ENCODE assay signal across 8 mouse cellular contexts in genomic region chr7:17026710-17027587, GRCm38 (mm10). TPM values are rescaled to one million over a fixed set of nuclear protein-coding genes. Genes with fewer than 3 reads are reported as not detected.
A peak's percentile ranks its signal among the peaks of the same experiment; 100 is the strongest.
DNase-seq lines count a peak whose midpoint lies in the region; ATAC-seq and TF ChIP-seq lines count a peak whose summit lies in the region.

No protein-coding gene starts in this region.

- H3K36me3 ChIP-seq in heart, embryonic 14.5 days (ENCODE audit: control insufficient read depth, insufficient read depth, low read length), result peaks cover 28% of the 10 kb centered on the region
- peaks cover 31% of the 10 kb centered on the region for H3K36me3 ChIP-seq in limb, embryonic 14.5 days (ENCODE audit: control insufficient read depth, insufficient read depth, low read length)

- H3K27ac ChIP-seq in heart, embryonic 14.5 days (replicated peaks in 1 of 2; ENCODE audit: control insufficient read depth in 1 of 2, insufficient read depth in 1 of 2, low read depth in 2 of 2, low read length in 2 of 2), result peak overlapping the region; percentile 63 to 91; a peak in 3 of 4 replicates
- H3K27ac ChIP-seq in limb, embryonic 14.5 days (replicated peaks; ENCODE audit: low read depth, low read length), result 0 out of 2 replicates have a peak overlapping the region, but pooled peaks have one; percentile 56

- 3% methylated on average over 24 of the region's 24 CpGs for WGBS in heart, embryonic 14.5 days
- WGBS in limb, embryonic 14.5 days, result 6% methylated on average over 24 of the region's 24 CpGs

- no peaks in the 10 kb centered on the region for H3K9me3 ChIP-seq in heart, embryonic 14.5 days (ENCODE audit: control insufficient read depth, low read length)
- no peaks in the 10 kb centered on the region for H3K9me3 ChIP-seq in limb, embryonic 14.5 days (ENCODE audit: control insufficient read depth, low read length)

- peak overlapping the region; percentile 86 for H3K9ac ChIP-seq in heart, embryonic 14.5 days (ENCODE audit: low read length)
- H3K9ac ChIP-seq in limb, embryonic 14.5 days (ENCODE audit: low read depth, low read length, severe bottlenecking), result peak overlapping the region; percentile 81

- no peak for DNase-seq in heart, adult 9 months (ENCODE audit: low spot score in 2 of 2)
- peak; percentile 89 for DNase-seq in ES-CJ7 (ENCODE audit: low read depth, low spot score)
- peak; percentile 82 to 87 for DNase-seq in cerebellum, postnatal 10 days
- peak; percentile 68 for DNase-seq in limb, embryonic 14.5 days (ENCODE audit: low spot score)
- DNase-seq in adrenal gland, adult 18-20 months (ENCODE audit: low spot score in 2 of 2), result no peak

- peak overlapping the region; percentile 68 for H3K4me2 ChIP-seq in heart, embryonic 14.5 days (ENCODE audit: low read length)
- peak overlapping the region; percentile 64 for H3K4me2 ChIP-seq in limb, embryonic 14.5 days (replicated peaks; ENCODE audit: low read depth, low read length, severe bottlenecking)

- no peak for TF ChIP-seq POLR2A in limb, embryonic 14.5 days (IDR thresholded peaks at IDR 0.05; ENCODE audit: borderline replicate concordance, extremely low read depth, insufficient read depth, insufficient read length)

- H3K4me1 ChIP-seq in heart, embryonic 14.5 days (ENCODE audit: control insufficient read depth in 2 of 2, insufficient read depth in 2 of 2, low read length in 2 of 2), result peaks cover 43 to 46% of the 10 kb centered on the region in 2 experiments
- peaks cover 24% of the 10 kb centered on the region for H3K4me1 ChIP-seq in limb, embryonic 14.5 days (ENCODE audit: control insufficient read depth, insufficient read depth, low read length)

- peak overlapping the region; percentile 81 to 83 for H3K4me3 ChIP-seq in heart, embryonic 14.5 days (ENCODE audit: control insufficient read depth in 1 of 2, insufficient read depth in 1 of 2, low read depth in 1 of 2, low read length in 2 of 2)
- H3K4me3 ChIP-seq in limb, embryonic 14.5 days (replicated peaks; ENCODE audit: low read length), result peak overlapping the region; percentile 86

- no peaks in the 10 kb centered on the region for H3K27me3 ChIP-seq in heart, embryonic 14.5 days (ENCODE audit: control insufficient read depth, insufficient read depth, low read length)
- no peaks in the 10 kb centered on the region for H3K27me3 ChIP-seq in limb, embryonic 14.5 days (ENCODE audit: control insufficient read depth, insufficient read depth, low read length)

- ATAC-seq in heart, embryonic 14.5 days (ENCODE audit: insufficient number of reproducible peaks, insufficient read depth, low FRiP score, low read depth), result peak; percentile 14
- peak; percentile 47 for ATAC-seq in granulocyte monocyte progenitor cell, adult 5-6 weeks (replicated peaks; ENCODE audit: poor library complexity, severe bottlenecking)
- ATAC-seq in limb, embryonic 14.5 days (ENCODE audit: low FRiP score, low read depth), result peak; percentile 56
- peak; percentile 23; the same call in 1 of the 2 replicates for ATAC-seq in monocyte, adult 5-6 weeks (replicated peaks; ENCODE audit: insufficient number of reproducible peaks, low FRiP score, low TSS enrichment, poor library complexity, severe bottlenecking)

RNA-seq across cellular contexts. Expression of gene Ppp5c, which starts 0.8 kb away (rescaled TPM):
- polyA plus RNA-seq in heart, embryonic 14.5 days (2014; fragmentation: Nextera tagmentation; extraction: Ambion mirVana), result 88.4 and 89.1 TPM in 2 replicates
- 96.2 and 123 TPM in 2 replicates for total RNA-seq in granulocyte monocyte progenitor cell, adult 5-6 weeks (2014; fragmentation: Nextera tagmentation)
- total RNA-seq in granulocyte monocyte progenitor cell, adult 5-6 weeks (2017), result 81.0 and 89.8 TPM in 2 replicates
- 193 and 237 TPM in 2 replicates for polyA plus RNA-seq in limb, embryonic 14.5 days (2012; rRNA removed)
- polyA plus RNA-seq in limb, embryonic 14.5 days (2014; fragmentation: Nextera tagmentation; extraction: Ambion mirVana), result 100 and 105 TPM in 2 replicates
- total RNA-seq in monocyte, adult 5-6 weeks (2017), result 25.8 to 48.8 TPM (median 35.1 TPM) in 3 replicates
- 10 to 100 TPM; 88.9 to 95.2 TPM for total RNA-seq in adrenal gland, adult 18-20 months (2021)

RNA-seq across cellular contexts. Expression of gene Ccdc8, which starts 34.4 kb away (rescaled TPM):
- polyA plus RNA-seq in heart, embryonic 14.5 days (2014; fragmentation: Nextera tagmentation; extraction: Ambion mirVana), result 21.9 and 26.8 TPM in 2 replicates
- total RNA-seq in granulocyte monocyte progenitor cell, adult 5-6 weeks (2014; fragmentation: Nextera tagmentation), result 4.6 and 4.9 TPM in 2 replicates
- total RNA-seq in granulocyte monocyte progenitor cell, adult 5-6 weeks (2017), result 4.8 and 6.5 TPM in 2 replicates
- 39.7 and 40.7 TPM in 2 replicates for polyA plus RNA-seq in limb, embryonic 14.5 days (2012; rRNA removed)
- 25.5 and 27.2 TPM in 2 replicates for polyA plus RNA-seq in limb, embryonic 14.5 days (2014; fragmentation: Nextera tagmentation; extraction: Ambion mirVana)
- 0.10 to 0.38 TPM in 2 of 3 replicates, not detected in the other for total RNA-seq in monocyte, adult 5-6 weeks (2017)
- 10 to 100 TPM; 18.3 TPM for total RNA-seq in adrenal gland, adult 18-20 months (2021)

RNA-seq across cellular contexts. Expression of gene Hif3a, which starts 35.3 kb away (rescaled TPM):
- 43.7 and 51.6 TPM in 2 replicates for polyA plus RNA-seq in heart, embryonic 14.5 days (2014; fragmentation: Nextera tagmentation; extraction: Ambion mirVana)
- 0.04 and 1.1 TPM in 2 replicates for total RNA-seq in granulocyte monocyte progenitor cell, adult 5-6 weeks (2014; fragmentation: Nextera tagmentation)
- total RNA-seq in granulocyte monocyte progenitor cell, adult 5-6 weeks (2017), result 0.05 and 0.47 TPM in 2 replicates
- polyA plus RNA-seq in limb, embryonic 14.5 days (2012; rRNA removed), result 28.2 and 39.6 TPM in 2 replicates
- 23.7 and 26.6 TPM in 2 replicates for polyA plus RNA-seq in limb, embryonic 14.5 days (2014; fragmentation: Nextera tagmentation; extraction: Ambion mirVana)
- total RNA-seq in monocyte, adult 5-6 weeks (2017), result not detected in 3 replicates
- total RNA-seq in adrenal gland, adult 18-20 months (2021), result 1 to 10 TPM; 3.4 to 4.3 TPM

RNA-seq across cellular contexts. Expression of gene Gm42372, which starts 44.1 kb away (rescaled TPM):
- 0.08 and 0.12 TPM in 2 replicates for polyA plus RNA-seq in heart, embryonic 14.5 days (2014; fragmentation: Nextera tagmentation; extraction: Ambion mirVana)
- total RNA-seq in granulocyte monocyte progenitor cell, adult 5-6 weeks (2014; fragmentation: Nextera tagmentation), result 0.09 TPM in 1 of 2 replicates, not detected in the other
- total RNA-seq in granulocyte monocyte progenitor cell, adult 5-6 weeks (2017), result 0.04 TPM in 1 of 2 replicates, not detected in the other
- 0.29 and 0.34 TPM in 2 replicates for polyA plus RNA-seq in limb, embryonic 14.5 days (2012; rRNA removed)
- 0.17 and 0.23 TPM in 2 replicates for polyA plus RNA-seq in limb, embryonic 14.5 days (2014; fragmentation: Nextera tagmentation; extraction: Ambion mirVana)
- total RNA-seq in monocyte, adult 5-6 weeks (2017), result 0.49 to 0.75 TPM (median 0.67 TPM) in 3 replicates
- total RNA-seq in adrenal gland, adult 18-20 months (2021), result 1 to 10 TPM; 1.6 to 2.0 TPM

RNA-seq across cellular contexts. Expression of gene Psg16, which starts 46.9 kb away (rescaled TPM):
- 0.16 and 0.23 TPM in 2 replicates for polyA plus RNA-seq in heart, embryonic 14.5 days (2014; fragmentation: Nextera tagmentation; extraction: Ambion mirVana)
- 0.15 and 0.49 TPM in 2 replicates for total RNA-seq in granulocyte monocyte progenitor cell, adult 5-6 weeks (2014; fragmentation: Nextera tagmentation)
- 0.22 and 0.41 TPM in 2 replicates for total RNA-seq in granulocyte monocyte progenitor cell, adult 5-6 weeks (2017)
- 0.23 TPM in 2 replicates for polyA plus RNA-seq in limb, embryonic 14.5 days (2012; rRNA removed)
- 0.12 and 0.33 TPM in 2 replicates for polyA plus RNA-seq in limb, embryonic 14.5 days (2014; fragmentation: Nextera tagmentation; extraction: Ambion mirVana)
- total RNA-seq in monocyte, adult 5-6 weeks (2017), result 0.19 to 0.64 TPM (median 0.29 TPM) in 3 replicates
- under 1 TPM; 0.32 to 0.33 TPM for total RNA-seq in adrenal gland, adult 18-20 months (2021)

Comparison
In these comparisons a context has a peak if more than half of its experiments do, and no peak if none do; other contexts are left out.
1. DNase-seq: peak in ES-CJ7 (single experiment), cerebellum, postnatal 10 days (2 of 2) and limb, embryonic 14.5 days (single experiment); none in heart, adult 9 months (0 of 2) and adrenal gland, adult 18-20 months (0 of 2).
2. Peak in every context shown above with its lines, with median percentiles within 50 percentile points of each other: ATAC-seq.